Mouse (Mus musculus) small intestine, adult 2 months (tissue): Measurements from ENCODE around the gene Espn. TPM values are rescaled to one million over a fixed set of nuclear protein-coding genes. Genes with fewer than 3 reads are reported as not detected.

ENCODE experiments used
- H3K27ac ChIP-seq: fragments of 200-500 bp; 2 replicates; pipeline ENCODE4 v1.5.1; 2012; ENCODE audit warnings: low read depth, low read length, control low read depth, inconsistent platforms; ENCODE audit not compliant: insufficient read depth
- H3K27me3 ChIP-seq: fragments of 200-500 bp; 2 replicates; pipeline ENCODE4 v1.6.1; 2012; ENCODE audit warnings: mild to moderate bottlenecking, moderate library complexity, low read length, inconsistent platforms; ENCODE audit not compliant: control insufficient read depth, insufficient read depth
- H3K36me3 ChIP-seq: fragments of 200-500 bp; 2 replicates; pipeline ENCODE4 v1.6.1; 2012; ENCODE audit warnings: mild to moderate bottlenecking, low read length, control low read depth, inconsistent platforms; ENCODE audit not compliant: control insufficient read depth, insufficient read depth
- H3K4me1 ChIP-seq: fragments of 200-500 bp; 2 replicates; pipeline ENCODE4 v1.6.1; 2012; ENCODE audit warnings: low read length, inconsistent platforms, mixed read lengths; ENCODE audit not compliant: control insufficient read depth, insufficient read depth, insufficient read length
- H3K4me3 ChIP-seq: fragments of 200-500 bp; 2 replicates; pipeline ENCODE4 v1.5.1; 2012; ENCODE audit warnings: low read depth, mild to moderate bottlenecking, control low read depth, inconsistent platforms, low read length, moderate library complexity
- CTCF ChIP-seq: fragments of 200-500 bp; IDR thresholded peaks from 2 replicates; pipeline ENCODE4 v1.5.1; 2012; ENCODE audit warnings: low read depth, mild to moderate bottlenecking, control low read depth, inconsistent platforms, low read length, moderate library complexity, mixed read lengths; ENCODE audit not compliant: insufficient replicate concordance, insufficient read length; ENCODE audit errors: extremely low read depth
- POLR2A ChIP-seq: fragments of 200-500 bp; IDR thresholded peaks from 2 replicates; pipeline ENCODE4 v1.6.1; 2012; ENCODE audit warnings: low read depth, mild to moderate bottlenecking, control low read depth, inconsistent platforms, low read length, moderate library complexity
- WGBS: fragments of 180-500 bp; shearing (Covaris S2); methylation state at CpG from one replicate; pipeline ENCODE4 v1.1.7; 2018; 5-methylcytosine and 5-hydroxymethylcytosine counted together
- polyA plus RNA-seq: library from polyadenylated mRNA; depleted of rRNA; stranded (reverse); fragments of >200 nt; gene quantifications from 2 replicates; pipeline ENCODE4 v1.2.3, GENCODE M21; 2012

Espn gene
- polyA plus RNA-seq, 1 experiment = 572 TPM

DNA sequence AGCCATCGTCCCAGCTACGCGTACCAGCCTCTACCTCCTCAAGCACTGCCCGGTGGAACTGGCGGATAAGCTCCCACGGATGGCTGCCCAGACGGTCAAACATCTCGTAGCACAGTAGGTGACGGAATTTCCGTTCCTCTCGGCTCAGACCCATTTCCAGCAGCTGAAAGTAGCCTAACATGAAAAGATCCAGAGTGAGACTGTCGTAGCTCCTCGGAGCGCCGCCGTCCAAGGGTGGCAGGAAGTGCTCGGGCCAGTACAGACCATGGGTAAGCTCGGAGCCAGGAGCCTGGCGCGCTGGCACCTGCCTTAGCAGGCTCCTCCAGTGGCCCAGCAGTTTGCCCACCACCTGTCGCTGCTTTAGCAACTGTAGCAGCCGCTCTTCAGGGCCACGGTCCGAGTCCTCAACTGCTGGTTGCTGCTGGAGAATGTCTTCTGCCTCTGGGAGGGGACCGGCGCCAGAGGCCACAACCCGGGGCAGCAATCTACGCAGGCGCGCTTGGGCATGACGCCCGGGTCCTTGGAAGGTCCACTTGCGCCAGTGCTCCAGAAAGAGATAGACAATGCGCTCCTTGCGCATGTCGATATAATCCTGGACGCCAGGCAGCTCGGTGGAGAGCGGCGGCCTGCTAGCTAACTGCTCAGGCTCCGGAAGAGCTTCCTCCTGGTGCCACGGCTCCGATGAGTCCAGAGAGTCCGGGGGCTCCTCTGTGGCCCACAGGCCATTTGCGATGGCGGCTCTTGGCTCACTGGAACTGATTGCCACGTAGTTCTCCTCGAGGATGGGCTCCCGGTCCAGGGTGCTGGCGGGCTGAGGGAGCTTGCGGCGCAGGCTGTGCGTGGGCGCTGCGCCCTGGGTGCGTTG, 26.8 kb downstream of the Espn start:
- Histone ChIP-seq H3K27ac (no peak overlapping the region), H3K36me3 (peaks cover 16% of the 10 kb centered on the region), H3K4me3 (peak overlapping the region; percentile 28), H3K27me3 (peaks cover 9% of the 10 kb centered on the region), H3K4me1 (peaks cover 17% of the 10 kb centered on the region)
- TF ChIP-seq POLR2A (no peak), CTCF (no peak)
- WGBS = 57% methylated on average over 56 of the region's 56 CpGs

DNA sequence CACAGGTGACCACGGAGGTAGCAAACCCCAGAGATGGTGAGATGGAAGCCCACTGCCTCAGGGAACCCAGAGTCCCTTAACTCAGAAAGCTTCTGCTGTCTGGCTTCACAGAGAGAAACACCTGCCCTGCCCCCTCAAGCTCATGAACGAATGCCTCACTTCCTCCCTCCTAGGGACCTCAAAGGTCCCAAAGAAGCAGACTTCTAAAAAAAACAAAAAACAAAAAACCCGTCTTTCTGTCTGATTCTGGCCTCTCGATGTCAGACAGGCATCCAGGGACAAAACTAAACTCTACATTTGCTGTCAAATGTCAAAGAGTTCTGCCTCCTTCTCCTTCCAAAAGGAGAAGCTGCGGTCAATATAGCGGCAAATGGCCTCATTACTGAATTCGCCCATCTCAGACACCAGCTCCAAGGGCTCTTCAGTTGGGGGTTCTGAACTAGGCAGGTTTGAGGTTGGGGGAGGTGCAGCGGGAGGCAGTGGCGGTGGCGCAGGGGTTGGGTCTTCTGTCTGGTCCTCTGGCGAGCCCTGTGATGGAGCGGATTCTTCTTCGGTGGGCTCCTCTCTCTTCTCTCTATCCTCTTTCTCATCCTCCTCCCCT, 27.7 kb downstream of the Espn start:
- Histone ChIP-seq H3K4me3 (peak overlapping the region; percentile 28; the same call in 1 of the 2 replicates), H3K36me3 (peaks cover 16% of the 10 kb centered on the region), H3K27ac (no peak overlapping the region), H3K27me3 (peaks cover 18% of the 10 kb centered on the region), H3K4me1 (peaks cover 17% of the 10 kb centered on the region)
- TF ChIP-seq POLR2A (no peak), CTCF (no peak)
- 68% methylated on average over 13 of the region's 13 CpGs for WGBS

DNA sequence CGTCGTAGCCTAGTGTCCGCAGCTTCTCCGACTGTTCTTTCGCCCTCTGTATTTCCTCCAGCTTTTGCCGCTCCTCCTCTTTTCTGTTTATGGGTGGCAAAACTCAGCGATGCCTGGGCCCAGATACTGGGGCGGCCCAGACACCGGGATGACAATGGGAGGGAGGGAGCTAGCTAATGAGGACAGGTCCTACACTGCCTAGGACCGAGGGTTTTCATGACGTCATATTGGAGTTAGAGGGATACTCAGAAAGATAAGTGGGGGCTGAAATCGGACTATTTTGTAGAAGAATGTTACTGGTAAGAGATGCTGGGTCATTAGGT, 31.0 kb downstream of the Espn start:
- TF ChIP-seq CTCF (no peak), POLR2A (no peak)
- no peak overlapping the region for H3K27ac ChIP-seq
- peaks cover 26% of the 10 kb centered on the region for H3K27me3 ChIP-seq
- peaks cover 12% of the 10 kb centered on the region for H3K4me1 ChIP-seq
- WGBS = 14% methylated on average over 12 of the region's 12 CpGs
- peaks cover 16% of the 10 kb centered on the region for H3K36me3 ChIP-seq
- peak overlapping the region; percentile 37 for H3K4me3 ChIP-seq

DNA sequence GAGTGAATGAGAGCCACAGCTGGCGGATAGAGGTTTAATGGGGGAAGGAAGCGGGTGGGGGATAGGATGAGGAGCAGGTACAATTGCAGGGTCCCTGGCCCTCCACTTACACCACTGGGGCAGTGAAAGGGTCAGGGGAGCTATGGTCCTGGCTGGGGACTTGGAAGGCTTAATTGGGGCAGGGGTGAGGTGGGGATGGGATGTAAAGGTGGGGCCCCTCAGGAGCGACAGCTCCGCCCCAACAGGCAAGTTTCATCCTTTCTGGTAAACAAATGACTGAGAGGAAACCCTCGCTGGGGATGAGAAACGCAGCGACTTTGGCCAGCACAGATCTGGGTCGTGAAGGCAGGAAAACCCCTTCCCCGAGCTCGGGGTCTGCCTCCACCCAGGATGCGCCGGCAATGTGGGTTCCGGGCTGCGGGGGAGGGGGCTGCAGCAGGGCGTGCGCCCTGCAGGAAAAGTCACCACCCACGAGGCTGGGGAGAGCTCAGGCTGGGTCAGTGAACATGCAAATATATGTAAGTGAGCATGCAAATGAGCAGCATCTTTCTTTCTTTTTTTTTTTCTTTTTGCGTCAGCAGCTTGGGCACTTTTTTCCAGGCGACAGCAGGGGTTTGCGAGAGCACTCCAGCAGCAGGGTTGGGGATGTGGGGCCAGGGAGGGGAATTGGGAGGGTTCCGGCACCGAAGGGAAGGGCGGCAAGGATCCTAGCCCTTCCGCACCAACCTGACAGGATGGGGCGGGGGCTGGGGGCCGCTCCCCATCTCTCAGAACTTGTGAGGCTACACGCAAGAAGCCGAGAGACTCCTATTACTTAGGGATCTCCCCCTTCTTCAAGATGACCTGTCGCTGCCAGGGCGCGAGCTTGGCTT, 31.6 kb downstream of the Espn start:
- peak overlapping the region; percentile 37 for H3K4me3 ChIP-seq
- peaks cover 30% of the 10 kb centered on the region for H3K27me3 ChIP-seq
- no peak for TF ChIP-seq CTCF
- no peak; the same call in 1 of the 2 replicates for TF ChIP-seq POLR2A
- peaks cover 7% of the 10 kb centered on the region for H3K4me1 ChIP-seq
- no peak overlapping the region for H3K27ac ChIP-seq
- peaks cover 11% of the 10 kb centered on the region for H3K36me3 ChIP-seq
- 12% methylated on average over 31 of the region's 31 CpGs for WGBS

DNA sequence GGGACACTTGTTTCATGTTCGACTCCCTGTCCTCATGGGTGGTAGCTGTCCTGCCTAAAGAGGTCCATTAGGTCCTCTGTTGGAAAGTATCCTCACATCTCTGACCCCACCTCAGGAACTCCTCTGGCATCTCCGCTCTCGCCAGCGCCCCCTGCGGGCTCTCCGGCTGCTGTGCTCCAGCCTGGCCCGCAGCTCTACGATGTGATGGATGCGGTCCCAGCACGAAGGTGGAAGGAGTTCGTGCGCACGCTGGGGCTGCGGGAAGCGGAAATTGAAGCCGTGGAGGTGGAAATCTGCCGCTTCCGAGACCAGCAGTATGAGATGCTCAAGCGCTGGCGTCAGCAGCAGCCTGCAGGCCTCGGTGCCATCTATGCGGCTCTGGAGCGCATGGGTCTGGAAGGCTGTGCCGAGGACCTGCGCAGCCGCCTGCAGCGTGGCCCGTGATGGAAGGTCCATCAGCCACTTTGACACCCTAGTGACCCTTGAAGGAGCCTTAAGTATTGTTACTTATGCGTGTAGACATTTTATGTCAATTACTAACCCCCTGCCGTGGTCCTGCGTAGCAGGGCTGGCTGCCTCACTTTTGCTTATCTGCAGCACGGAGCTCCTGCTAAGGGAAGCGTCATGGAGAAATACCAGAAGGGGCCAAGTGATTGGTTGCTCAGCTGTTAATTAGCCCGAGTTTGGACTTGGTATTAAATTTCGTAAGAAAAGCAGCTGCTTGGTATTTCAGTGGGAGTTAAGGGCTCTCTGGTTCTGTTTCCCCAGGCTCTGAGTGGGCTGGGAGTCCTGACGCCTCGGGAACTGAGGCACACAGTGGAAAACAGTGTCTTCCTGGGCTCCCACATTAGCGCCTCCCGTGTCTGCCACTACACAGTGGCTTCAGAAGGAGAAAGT, 32.5 kb downstream of the Espn start:
- Histone ChIP-seq H3K27me3 (peaks cover 30% of the 10 kb centered on the region), H3K4me1 (peaks cover 2% of the 10 kb centered on the region; the same call in 1 of the 2 replicates), H3K27ac (no peak overlapping the region), H3K36me3 (peaks cover 8% of the 10 kb centered on the region), H3K4me3 (no peak overlapping the region)
- TF ChIP-seq POLR2A (no peak; the same call in 1 of the 2 replicates), CTCF (peak; percentile 50; the same call in 1 of the 2 replicates)
- WGBS = 20% methylated on average over 39 of the region's 39 CpGs

DNA sequence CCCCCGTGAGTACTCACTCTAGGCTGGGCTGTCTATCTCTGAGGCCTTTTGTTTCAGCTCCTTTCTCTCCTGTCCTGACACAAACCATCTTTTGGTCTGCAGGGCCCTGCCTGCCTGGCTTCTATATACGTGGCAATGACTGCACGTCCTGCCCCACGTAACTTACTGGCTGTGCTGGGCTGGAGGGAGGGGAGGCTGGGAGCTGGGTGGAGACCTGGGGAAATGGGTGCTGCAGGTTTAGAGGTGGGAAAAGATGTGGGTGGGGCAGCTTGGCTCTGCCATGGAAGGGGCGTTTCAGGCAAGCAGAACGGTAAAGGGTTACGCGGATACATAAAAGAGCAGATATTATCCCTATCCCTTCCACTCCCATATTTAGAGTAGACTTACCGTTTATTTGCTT, 34.6 kb downstream of the Espn start:
- H3K27ac ChIP-seq = no peak overlapping the region
- no peak for TF ChIP-seq POLR2A
- H3K36me3 ChIP-seq = 0 out of 2 replicates have a peak, but pooled peaks cover 1% of the 10 kb centered on the region
- H3K4me1 ChIP-seq = peaks cover 2% of the 10 kb centered on the region; the same call in 1 of the 2 replicates
- no peak overlapping the region for H3K4me3 ChIP-seq
- 34% methylated on average over 9 of the region's 9 CpGs for WGBS
- H3K27me3 ChIP-seq = peaks cover 30% of the 10 kb centered on the region
